Mouse (Mus musculus): ENCODE results near the gene Tcf20. TPM values are rescaled to one million over a fixed set of nuclear protein-coding genes. Genes with fewer than 3 reads are reported as not detected.

Tcf20 gene
- total RNA-seq, 1 experiment from 2014 or later: 103 TPM

GRCm38 (mm10) chr15:82992911-82993310 is 5.2 kb upstream of the Tcf20 start:
- no peak for DNase-seq

GRCm38 (mm10) chr15:82992079-82992783 is 4.6 kb upstream of the Tcf20 start:
- DNase-seq: no peak

- DNase-seq: no peak
Measured at GRCm38 (mm10) chr15:82989190-82989704, 1.6 kb upstream of the Tcf20 start.

GRCm38 (mm10) chr15:82987014-82987731 is 499 bp downstream of the Tcf20 start:
- no peak for DNase-seq

GRCm38 (mm10) chr15:82984574-82984973 is 3.1 kb downstream of the Tcf20 start:
- DNase-seq: no peak

GRCm38 (mm10) chr15:82984097-82984496 is 3.6 kb downstream of the Tcf20 start:
- DNase-seq: no peak

- peak; percentile 15 for DNase-seq
Measured at GRCm38 (mm10) chr15:82983416-82984026, 4.2 kb downstream of the Tcf20 start.

GRCm38 (mm10) chr15:82982724-82983415 is 4.8 kb downstream of the Tcf20 start:
- DNase-seq: no peak

- no peak for DNase-seq
Measured at GRCm38 (mm10) chr15:82981676-82982520, 5.8 kb downstream of the Tcf20 start.

- no peak for DNase-seq
Measured at GRCm38 (mm10) chr15:82979531-82979930, 8.1 kb downstream of the Tcf20 start.

- no peak for DNase-seq
Measured at GRCm38 (mm10) chr15:82974471-82974870, 13.2 kb downstream of the Tcf20 start.

- DNase-seq: peak; percentile 30
Measured at GRCm38 (mm10) chr15:82969206-82969721, 18.4 kb downstream of the Tcf20 start.

GRCm38 (mm10) chr15:82968449-82968848 is 19.2 kb downstream of the Tcf20 start:
- no peak for DNase-seq

GRCm38 (mm10) chr15:82967947-82968346 is 19.7 kb downstream of the Tcf20 start:
- DNase-seq: no peak

GRCm38 (mm10) chr15:82964266-82964825 is 23.3 kb downstream of the Tcf20 start:
- no peak for DNase-seq

GRCm38 (mm10) chr15:82963556-82964156 is 24.0 kb downstream of the Tcf20 start:
- DNase-seq: peak; percentile 50

GRCm38 (mm10) chr15:82963090-82963489 is 24.6 kb downstream of the Tcf20 start:
- DNase-seq: no peak

GRCm38 (mm10) chr15:82962536-82962935 is 25.1 kb downstream of the Tcf20 start:
- DNase-seq: peak; percentile 53

GRCm38 (mm10) chr15:82960786-82961561 is 26.7 kb downstream of the Tcf20 start:
- no peak for DNase-seq

GRCm38 (mm10) chr15:82959151-82959550 is 28.5 kb downstream of the Tcf20 start:
- DNase-seq: no peak
